In the genomic region with DNA sequence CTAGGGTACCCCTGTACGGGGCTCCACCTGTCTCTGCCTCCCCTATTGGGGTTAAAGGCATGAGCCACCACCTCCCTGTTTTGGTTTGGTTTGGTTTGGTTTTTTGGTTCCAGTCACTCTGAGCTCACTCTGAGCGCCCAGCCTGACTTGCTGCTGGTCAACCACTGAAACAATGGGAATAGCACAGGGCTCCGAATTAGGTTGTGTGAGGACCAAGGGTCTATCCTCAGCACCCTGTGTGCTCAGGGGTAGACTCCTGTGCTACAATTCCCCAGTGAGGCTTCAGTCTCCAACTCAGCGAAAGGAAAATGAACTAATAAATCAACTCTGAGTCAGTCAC, we compare ENCODE assay signal across 8 mouse cellular contexts. TPM values are rescaled to one million over a fixed set of nuclear protein-coding genes. Genes with fewer than 3 reads are reported as not detected.
DNase-seq lines count a peak whose midpoint lies in the region; ATAC-seq and TF ChIP-seq lines count a peak whose summit lies in the region.

No protein-coding gene starts in this region.

- H3K9me3 ChIP-seq in CH12.LX (replicated peaks; ENCODE audit: low read length), result no peaks in the 10 kb centered on the region
- no peaks in the 10 kb centered on the region for H3K9me3 ChIP-seq in heart, postnatal 0 days (replicated peaks; ENCODE audit: control insufficient read depth, low read length)
- H3K9me3 ChIP-seq in midbrain, embryonic 10.5 days (replicated peaks), result no peaks in the 10 kb centered on the region

- dilution Hi-C loops in CH12.LX (cut with MboI; ENCODE audit: extremely low pct_ligation_motif_present, extremely low pct_unique_long_range_greater_than_20kb, low sequenced_read_pairs), result no loop called here

- no peak; the same call in 1 of the 2 replicates for ATAC-seq in heart, postnatal 0 days (ENCODE audit: insufficient read depth, low read depth)

- peak overlapping the region; percentile 82 for H3K27ac ChIP-seq in heart, adult 2 months
- H3K27ac ChIP-seq in CH12.LX (ENCODE audit: insufficient read depth, low read depth), result no peak overlapping the region
- peak overlapping the region; percentile 93 for H3K27ac ChIP-seq in heart, postnatal 0 days (ENCODE audit: low read depth)
- H3K27ac ChIP-seq in midbrain, embryonic 10.5 days (replicated peaks), result peak overlapping the region; percentile 90

- no peak for TF ChIP-seq CTCF in heart, adult 2 months (IDR thresholded peaks at IDR 0.05)
- no peak for TF ChIP-seq CTCF in CH12.LX (conservative IDR thresholded peaks at IDR 0.05 in 1 of 2, IDR thresholded peaks at IDR 0.05 in 1 of 2; ENCODE audit: low read depth in 2 of 2, low read length in 2 of 2)
- no peak for TF ChIP-seq CTCF in heart, postnatal 0 days (IDR thresholded peaks at IDR 0.05; ENCODE audit: low read depth)

- TF ChIP-seq RAD21 in CH12.LX (IDR thresholded peaks at IDR 0.05; ENCODE audit: low read depth, low read length), result no peak

- H3K4me1 ChIP-seq in heart, adult 2 months (ENCODE audit: control insufficient read depth, insufficient read depth, low read length), result peaks cover 2% of the 10 kb centered on the region
- H3K4me1 ChIP-seq in CH12.LX (ENCODE audit: control insufficient read depth in 1 of 2, insufficient read depth in 2 of 2), result peaks cover 9 to 31% of the 10 kb centered on the region in 2 experiments
- peaks cover 5% of the 10 kb centered on the region; the same call in 1 of the 2 replicates for H3K4me1 ChIP-seq in heart, postnatal 0 days (ENCODE audit: control insufficient read depth, insufficient read depth)
- peaks cover 22% of the 10 kb centered on the region for H3K4me1 ChIP-seq in midbrain, embryonic 10.5 days

- H3K4me3 ChIP-seq in heart, adult 2 months, result peak overlapping the region; percentile 79
- peak overlapping the region; percentile 75 to 88 (median 84) for H3K4me3 ChIP-seq in CH12.LX (replicated peaks in 1 of 3; ENCODE audit: low read depth in 2 of 3, low read length in 2 of 3, poor library complexity in 1 of 3)
- peak overlapping the region; percentile 84 for H3K4me3 ChIP-seq in heart, postnatal 0 days (ENCODE audit: low read depth, low read length)
- H3K4me3 ChIP-seq in midbrain, embryonic 10.5 days, result peak overlapping the region; percentile 88

- H3K4me2 ChIP-seq in CH12.LX (ENCODE audit: insufficient read depth, low read depth, poor library complexity, severe bottlenecking), result peak overlapping the region; percentile 49
- H3K4me2 ChIP-seq in heart, postnatal 0 days (ENCODE audit: low read depth, low read length), result peak overlapping the region; percentile 76

- H3K9ac ChIP-seq in heart, adult 2 months (ENCODE audit: low read depth, low read length), result peak overlapping the region; percentile 64
- H3K9ac ChIP-seq in CH12.LX (ENCODE audit: insufficient read depth, low read depth), result peak overlapping the region; percentile 94
- H3K9ac ChIP-seq in heart, postnatal 0 days (replicated peaks; ENCODE audit: low read depth, low read length), result peak overlapping the region; percentile 90

- in situ Hi-C loops in CH12.LX (cut with MboI; ENCODE audit: low pct_ligation_motif_present, low pct_unique_long_range_greater_than_20kb, low sequenced_read_pairs), result no loop called here

- 20% methylated on average over 4 of the region's 4 CpGs for WGBS in heart, adult 2 months
- WGBS in heart, postnatal 0 days, result 27% methylated on average over 4 of the region's 4 CpGs
- WGBS in midbrain, embryonic 10.5 days, result 39% methylated on average over 4 of the region's 4 CpGs

- intact Hi-C loops in heart, adult 2 months (cut with DNase I), result loop anchor here (2.0 kb wide), 1 partner anchor 15 kb away; no protein-coding TSS in a partner anchor

- no peaks in the 10 kb centered on the region; the same call in 1 of the 2 replicates for H3K36me3 ChIP-seq in heart, adult 2 months (ENCODE audit: control insufficient read depth, insufficient read depth, low read length)
- H3K36me3 ChIP-seq in CH12.LX (replicated peaks in 1 of 2; ENCODE audit: control insufficient read depth in 1 of 2, insufficient read depth in 1 of 2, low read length in 1 of 2), result peaks cover 25 to 37% of the 10 kb centered on the region in 2 experiments
- H3K36me3 ChIP-seq in heart, postnatal 0 days (replicated peaks; ENCODE audit: control insufficient read depth, insufficient read depth, low read length), result peaks cover 34% of the 10 kb centered on the region
- H3K36me3 ChIP-seq in midbrain, embryonic 10.5 days, result peaks cover 30% of the 10 kb centered on the region

- TF ChIP-seq EP300 in heart, adult 2 months (IDR thresholded peaks at IDR 0.05; ENCODE audit: insufficient read depth, low read depth, low read length), result no peak
- no peak for TF ChIP-seq EP300 in CH12.LX (IDR thresholded peaks at IDR 0.05; ENCODE audit: low read length)
- TF ChIP-seq EP300 in heart, postnatal 0 days (IDR thresholded peaks at IDR 0.05; ENCODE audit: low read depth), result no peak

- no peak for DNase-seq in heart, adult 2 months
- no peak for DNase-seq in heart, adult 18-20 months
- DNase-seq in CH12.LX (ENCODE audit: extremely low read depth), result no peak
- DNase-seq in heart, postnatal 0 days (ENCODE audit: low spot score), result no peak
- peak; percentile 30 for DNase-seq in midbrain, embryonic 10.5 days (ENCODE audit: low spot score)
- no peak for DNase-seq in urinary bladder, postnatal 4 days (ENCODE audit: low spot score in 2 of 2)
- no peak for DNase-seq in retina, postnatal 1 day
- DNase-seq in right cerebral cortex, postnatal 25 days, result no peak

- H3K79me2 ChIP-seq in heart, adult 2 months (replicated peaks; ENCODE audit: control insufficient read depth, insufficient read depth, low read length), result 0 out of 2 replicates have a peak, but pooled peaks cover 1% of the 10 kb centered on the region
- H3K79me2 ChIP-seq in CH12.LX (replicated peaks; ENCODE audit: control insufficient read depth, extremely low read depth, insufficient read depth, poor library complexity, severe bottlenecking), result peaks cover 11% of the 10 kb centered on the region; the same call in 1 of the 2 replicates

- no peaks in the 10 kb centered on the region for H3K27me3 ChIP-seq in heart, adult 2 months (ENCODE audit: control insufficient read depth, insufficient read depth, low read length)
- H3K27me3 ChIP-seq in CH12.LX (replicated peaks), result no peaks in the 10 kb centered on the region
- no peaks in the 10 kb centered on the region for H3K27me3 ChIP-seq in heart, postnatal 0 days (ENCODE audit: control insufficient read depth, insufficient read depth, low read length)
- H3K27me3 ChIP-seq in midbrain, embryonic 10.5 days (ENCODE audit: low read depth, poor library complexity, severe bottlenecking), result 0 out of 2 replicates have a peak, but pooled peaks cover 3% of the 10 kb centered on the region

- no peak for TF ChIP-seq POLR2A in heart, adult 2 months (IDR thresholded peaks at IDR 0.05; ENCODE audit: insufficient read depth, low read depth, low read length)
- TF ChIP-seq POLR2A in CH12.LX (IDR thresholded peaks at IDR 0.05; ENCODE audit: low read depth, low read length), result no peak

RNA-seq across cellular contexts. Expression of gene Pvr, which starts 0.8 kb away (rescaled TPM):
- total RNA-seq in heart, adult 2 months (2021), result 10 to 100 TPM; 20.1 to 24.5 TPM
- polyA plus RNA-seq in heart, adult 2 months (2012; rRNA removed), result 18.1 and 34.0 TPM in 2 replicates
- 10 to 100 TPM; 18.5 to 19.5 TPM for total RNA-seq in heart, adult 18-20 months (2021)
- total RNA-seq in CH12.LX (2012; rRNA removed) (15.0 and 15.4 TPM in 2 replicates), CH12.LX (2014; rRNA removed) (12.7 and 13.1 TPM in 2 replicates)
- 8.8 and 13.2 TPM in 2 replicates for polyA plus RNA-seq in CH12.LX (2012; ENCODE audit: insufficient read length, low read depth)
- total RNA-seq in heart, postnatal 0 days (2014; rRNA removed; ENCODE audit: low replicate concordance), result 25.8 and 26.1 TPM in 2 replicates
- 11.3 and 11.6 TPM in 2 replicates for polyA plus RNA-seq in heart, postnatal 0 days (2015; fragmentation: Nextera tagmentation; extraction: Ambion mirVana)
- 7.4 and 7.5 TPM in 2 replicates for polyA plus RNA-seq in midbrain, embryonic 10.5 days (2016; fragmentation: Nextera tagmentation; extraction: Ambion mirVana)

RNA-seq across cellular contexts. Expression of gene Igsf23, which starts 30.4 kb away (rescaled TPM):
- total RNA-seq in heart, adult 2 months (2021), result 1 to 10 TPM; 1.9 to 2.9 TPM
- 8.6 and 9.9 TPM in 2 replicates for polyA plus RNA-seq in heart, adult 2 months (2012; rRNA removed)
- total RNA-seq in heart, adult 18-20 months (2021), result 1 to 10 TPM; 1.1 to 2.2 TPM
- total RNA-seq in CH12.LX (2012; rRNA removed) (0.08 TPM in 1 of 2 replicates, not detected in the other), CH12.LX (2014; rRNA removed) (not detected in 2 replicates)
- polyA plus RNA-seq in CH12.LX (2012; ENCODE audit: insufficient read length, low read depth), result not detected in 2 replicates
- total RNA-seq in heart, postnatal 0 days (2014; rRNA removed; ENCODE audit: low replicate concordance), result 3.9 and 12.4 TPM in 2 replicates
- polyA plus RNA-seq in heart, postnatal 0 days (2015; fragmentation: Nextera tagmentation; extraction: Ambion mirVana), result 3.6 and 4.1 TPM in 2 replicates
- polyA plus RNA-seq in midbrain, embryonic 10.5 days (2016; fragmentation: Nextera tagmentation; extraction: Ambion mirVana), result 0.54 TPM in 1 of 2 replicates, not detected in the other

RNA-seq across cellular contexts. Expression of gene Ceacam19, which starts 32.4 kb away (rescaled TPM):
- not detected for total RNA-seq in heart, adult 2 months (2021)
- not detected in 2 replicates for polyA plus RNA-seq in heart, adult 2 months (2012; rRNA removed)
- total RNA-seq in heart, adult 18-20 months (2021), result not detected
- total RNA-seq in CH12.LX (2012; rRNA removed) (0.04 and 0.08 TPM in 2 replicates), CH12.LX (2014; rRNA removed) (not detected in 2 replicates)
- not detected in 2 replicates for polyA plus RNA-seq in CH12.LX (2012; ENCODE audit: insufficient read length, low read depth)
- total RNA-seq in heart, postnatal 0 days (2014; rRNA removed; ENCODE audit: low replicate concordance), result not detected in 2 replicates
- not detected in 2 replicates for polyA plus RNA-seq in heart, postnatal 0 days (2015; fragmentation: Nextera tagmentation; extraction: Ambion mirVana)
- polyA plus RNA-seq in midbrain, embryonic 10.5 days (2016; fragmentation: Nextera tagmentation; extraction: Ambion mirVana), result not detected in 2 replicates

RNA-seq across cellular contexts. Expression of gene Ceacam20, which starts 45.1 kb away (rescaled TPM):
- total RNA-seq in heart, adult 2 months (2021), result not detected
- not detected in 2 replicates for polyA plus RNA-seq in heart, adult 2 months (2012; rRNA removed)
- not detected for total RNA-seq in heart, adult 18-20 months (2021)
- 1.8 and 1.9 TPM in 2 replicates for total RNA-seq in CH12.LX (2012; rRNA removed)
- total RNA-seq in CH12.LX (2014; rRNA removed), result 4.3 and 6.6 TPM in 2 replicates
- 4.2 and 5.8 TPM in 2 replicates for polyA plus RNA-seq in CH12.LX (2012; ENCODE audit: insufficient read length, low read depth)
- not detected in 2 replicates for total RNA-seq in heart, postnatal 0 days (2014; rRNA removed; ENCODE audit: low replicate concordance)
- polyA plus RNA-seq in heart, postnatal 0 days (2015; fragmentation: Nextera tagmentation; extraction: Ambion mirVana), result not detected in 2 replicates
- polyA plus RNA-seq in midbrain, embryonic 10.5 days (2016; fragmentation: Nextera tagmentation; extraction: Ambion mirVana), result not detected in 2 replicates

RNA-seq across cellular contexts. Expression of gene Ceacam16, which starts 59.0 kb away (rescaled TPM):
- under 1 TPM in 1 of 2 experiments, not detected in 1; 0.14 TPM for total RNA-seq in heart, adult 2 months (2021)
- polyA plus RNA-seq in heart, adult 2 months (2012; rRNA removed), result 0.35 and 0.66 TPM in 2 replicates
- not detected for total RNA-seq in heart, adult 18-20 months (2021)
- total RNA-seq in CH12.LX (2012; rRNA removed) (2.5 and 3.2 TPM in 2 replicates), CH12.LX (2014; rRNA removed) (0.88 and 1.1 TPM in 2 replicates)
- 6.8 and 7.7 TPM in 2 replicates for polyA plus RNA-seq in CH12.LX (2012; ENCODE audit: insufficient read length, low read depth)
- total RNA-seq in heart, postnatal 0 days (2014; rRNA removed; ENCODE audit: low replicate concordance), result not detected in 2 replicates
- polyA plus RNA-seq in heart, postnatal 0 days (2015; fragmentation: Nextera tagmentation; extraction: Ambion mirVana), result not detected in 2 replicates
- not detected in 2 replicates for polyA plus RNA-seq in midbrain, embryonic 10.5 days (2016; fragmentation: Nextera tagmentation; extraction: Ambion mirVana)
